Mouse (Mus musculus): Measurements from ENCODE around the gene Panx2. TPM values are rescaled to one million over a fixed set of nuclear protein-coding genes. Genes with fewer than 3 reads are reported as not detected.

Gene Panx2
- polyA plus RNA-seq, 1 experiment from 2014 or later: 0.28 TPM

DNA sequence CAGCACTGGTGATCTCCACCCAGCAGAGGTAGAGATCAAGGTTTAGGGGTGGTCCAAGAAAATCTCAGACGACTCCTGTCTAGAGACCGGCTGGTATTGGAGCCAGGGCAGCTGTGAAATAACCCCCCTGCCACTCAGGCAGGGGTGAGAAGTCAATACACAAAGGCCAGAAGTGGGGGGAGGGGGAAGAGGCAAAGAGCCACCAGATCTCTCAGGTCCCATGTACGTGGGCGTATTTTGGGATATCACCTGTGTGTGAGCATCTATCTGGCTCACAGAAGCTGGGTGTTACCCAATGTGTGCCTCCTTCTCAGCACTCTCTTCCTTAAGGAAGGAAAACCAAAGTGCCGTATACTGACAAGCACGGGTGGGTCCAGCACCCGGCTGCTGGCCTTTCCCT lies 3.5 kb downstream of the Panx2 start:
- Histone ChIP-seq H3K9me3 (replicated peaks) (no peaks in the 10 kb centered on the region), H3K36me3 (no peaks in the 10 kb centered on the region), H3K27ac (replicated peaks) (no peak overlapping the region), H3K4me1 (peaks cover 24% of the 10 kb centered on the region), H3K4me3 (no peak overlapping the region), H3K27me3 (ENCODE audit: low read depth, poor library complexity, severe bottlenecking) (peaks cover 96% of the 10 kb centered on the region)
- no peak for DNase-seq (ENCODE audit: low spot score)
- WGBS: 86% methylated on average over 7 of the region's 7 CpGs

GRCm38 (mm10) chr15:89063536-89063935 lies 4.0 kb downstream of the Panx2 start:
- WGBS: 74% methylated on average over 6 of the region's 6 CpGs

DNA sequence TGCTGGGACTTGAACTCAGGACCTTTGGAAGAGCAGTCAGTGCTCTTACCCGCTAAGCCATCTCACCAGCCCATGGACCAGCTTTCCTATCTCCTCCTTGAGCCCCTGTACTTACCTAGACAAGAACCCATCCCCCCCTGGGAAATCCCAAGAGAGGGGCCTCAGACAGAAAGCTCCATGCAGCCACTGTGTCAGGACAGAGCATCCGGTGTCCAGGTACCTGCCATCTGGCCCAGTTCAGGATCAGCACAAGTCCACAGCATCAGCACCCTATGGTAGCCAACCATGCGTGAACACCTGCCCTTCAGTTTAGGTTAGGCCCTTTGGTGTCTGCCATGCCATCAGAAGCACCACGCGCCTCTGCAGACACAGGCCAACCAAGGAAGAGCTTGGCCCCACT lies 5.4 kb downstream of the Panx2 start:
- H3K36me3 ChIP-seq: no peaks in the 10 kb centered on the region
- DNase-seq (ENCODE audit: low spot score): no peak
- H3K27me3 ChIP-seq (ENCODE audit: low read depth, poor library complexity, severe bottlenecking): peaks cover 98% of the 10 kb centered on the region
- no peaks in the 10 kb centered on the region for H3K9me3 ChIP-seq (replicated peaks)
- no peak overlapping the region for H3K27ac ChIP-seq (replicated peaks)
- no peak overlapping the region for H3K4me3 ChIP-seq
- WGBS: 90% methylated on average over 5 of the region's 5 CpGs
- peaks cover 16% of the 10 kb centered on the region for H3K4me1 ChIP-seq

More at GRCm38 (mm10) chr15:89063536-89063935, 4.0 kb downstream of the Panx2 start:
- no peak for DNase-seq (ENCODE audit: low spot score)
- Histone ChIP-seq H3K9me3 (replicated peaks) (no peaks in the 10 kb centered on the region), H3K27ac (replicated peaks) (no peak overlapping the region), H3K4me1 (peaks cover 25% of the 10 kb centered on the region), H3K36me3 (no peaks in the 10 kb centered on the region), H3K4me3 (no peak overlapping the region), H3K27me3 (ENCODE audit: low read depth, poor library complexity, severe bottlenecking) (peaks cover 96% of the 10 kb centered on the region)

DNA sequence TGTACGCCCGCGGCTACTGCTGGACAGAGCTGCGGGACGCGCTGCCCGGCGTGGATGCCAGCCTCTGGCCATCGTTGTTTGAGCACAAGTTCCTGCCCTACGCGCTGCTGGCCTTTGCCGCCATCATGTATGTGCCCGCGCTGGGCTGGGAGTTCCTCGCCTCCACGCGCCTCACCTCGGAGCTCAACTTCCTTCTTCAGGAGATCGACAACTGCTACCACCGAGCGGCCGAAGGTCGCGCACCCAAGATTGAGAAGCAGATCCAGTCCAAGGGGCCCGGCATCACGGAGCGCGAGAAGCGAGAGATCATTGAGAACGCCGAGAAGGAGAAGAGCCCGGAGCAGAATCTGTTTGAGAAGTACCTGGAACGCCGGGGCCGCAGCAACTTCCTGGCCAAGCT lies 8.1 kb downstream of the Panx2 start:
- no peaks in the 10 kb centered on the region for H3K9me3 ChIP-seq (replicated peaks)
- WGBS: 37% methylated on average over 35 of the region's 35 CpGs
- DNase-seq (ENCODE audit: low spot score): peak; percentile 25
- no peak overlapping the region for H3K27ac ChIP-seq (replicated peaks)
- H3K4me3 ChIP-seq: peak overlapping the region; percentile 35
- no peaks in the 10 kb centered on the region for H3K36me3 ChIP-seq
- H3K27me3 ChIP-seq (ENCODE audit: low read depth, poor library complexity, severe bottlenecking): peaks cover 82% of the 10 kb centered on the region
- H3K4me1 ChIP-seq: peaks cover 10% of the 10 kb centered on the region

DNA sequence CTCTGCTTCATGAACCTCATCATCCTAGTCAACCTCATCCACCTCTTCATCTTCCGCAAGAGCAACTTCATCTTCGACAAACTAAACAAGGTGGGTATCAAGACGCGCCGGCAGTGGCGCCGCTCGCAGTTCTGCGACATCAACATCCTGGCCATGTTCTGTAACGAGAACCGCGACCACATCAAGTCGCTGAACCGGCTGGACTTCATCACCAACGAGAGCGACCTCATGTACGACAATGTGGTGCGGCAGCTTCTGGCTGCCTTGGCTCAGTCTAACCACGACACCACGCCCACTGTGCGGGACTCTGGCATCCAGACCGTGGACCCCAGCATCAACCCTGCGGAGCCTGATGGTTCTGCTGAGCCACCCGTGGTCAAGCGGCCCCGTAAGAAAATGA lies 8.7 kb downstream of the Panx2 start:
- WGBS: 38% methylated on average over 26 of the region's 26 CpGs
- H3K36me3 ChIP-seq: no peaks in the 10 kb centered on the region
- peaks cover 10% of the 10 kb centered on the region for H3K4me1 ChIP-seq
- H3K9me3 ChIP-seq (replicated peaks): no peaks in the 10 kb centered on the region
- H3K27me3 ChIP-seq (ENCODE audit: low read depth, poor library complexity, severe bottlenecking): peaks cover 76% of the 10 kb centered on the region
- no peak for DNase-seq (ENCODE audit: low spot score)
- no peak overlapping the region for H3K4me3 ChIP-seq
- no peak overlapping the region for H3K27ac ChIP-seq (replicated peaks)

- Histone ChIP-seq H3K4me1 (peaks cover 14% of the 10 kb centered on the region), H3K27me3 (ENCODE audit: low read depth, poor library complexity, severe bottlenecking) (peaks cover 64% of the 10 kb centered on the region), H3K27ac (replicated peaks) (0 out of 2 replicates have a peak overlapping the region, but pooled peaks have one; percentile 38), H3K9me3 (replicated peaks) (no peaks in the 10 kb centered on the region), H3K36me3 (no peaks in the 10 kb centered on the region), H3K4me3 (no peak overlapping the region)
- no peak for DNase-seq (ENCODE audit: low spot score)
- 81% methylated on average over 19 of the region's 19 CpGs for WGBS
Observed at GRCm38 (mm10) chr15:89069336-89069840, 9.9 kb downstream of the Panx2 start.

- H3K36me3 ChIP-seq: no peaks in the 10 kb centered on the region
- peaks cover 26% of the 10 kb centered on the region for H3K4me1 ChIP-seq
- no peaks in the 10 kb centered on the region for H3K9me3 ChIP-seq (replicated peaks)
- 78% methylated on average over 24 of the region's 24 CpGs for WGBS
- H3K27me3 ChIP-seq (ENCODE audit: low read depth, poor library complexity, severe bottlenecking): peaks cover 54% of the 10 kb centered on the region
- no peak overlapping the region for H3K27ac ChIP-seq (replicated peaks)
- no peak for DNase-seq (ENCODE audit: low spot score)
- no peak overlapping the region for H3K4me3 ChIP-seq
Observed at GRCm38 (mm10) chr15:89070606-89071005, 11.1 kb downstream of the Panx2 start.

DNA sequence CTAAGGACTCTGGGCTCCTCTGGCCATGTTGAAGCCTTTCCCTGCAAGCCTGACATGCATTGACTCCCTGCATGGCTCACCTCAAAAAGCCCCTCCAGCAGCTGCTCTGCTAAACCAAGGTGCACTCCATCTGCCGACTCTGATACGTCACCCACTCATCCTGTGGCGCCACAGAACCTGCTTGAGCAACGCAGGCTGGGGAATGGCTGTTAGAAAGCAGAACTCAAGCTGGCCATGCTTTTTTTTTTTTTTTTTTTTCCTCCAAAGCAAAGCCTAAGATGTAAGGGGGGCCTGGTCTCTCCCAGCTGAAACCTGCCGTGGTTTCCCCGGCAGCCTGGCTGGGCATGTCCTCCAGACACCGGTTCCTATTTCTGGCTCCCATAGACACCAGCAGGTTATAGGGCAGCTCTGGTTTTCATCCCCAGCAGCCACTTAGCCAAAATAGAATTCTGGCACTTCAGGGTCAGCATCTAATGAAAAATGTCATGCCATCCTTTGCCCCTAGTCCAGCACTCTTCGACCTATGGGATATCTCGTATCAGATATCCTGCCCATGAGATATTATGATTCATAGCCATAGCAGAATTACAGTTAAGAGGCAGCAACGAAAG lies 14.6 kb downstream of the Panx2 start:
- DNase-seq (ENCODE audit: low spot score): no peak
- H3K4me3 ChIP-seq: peak overlapping the region; percentile 90; the same call in 1 of the 2 replicates
- H3K27me3 ChIP-seq (ENCODE audit: low read depth, poor library complexity, severe bottlenecking): peaks cover 19% of the 10 kb centered on the region
- H3K9me3 ChIP-seq (replicated peaks): no peaks in the 10 kb centered on the region
- 89% methylated on average over 10 of the region's 10 CpGs for WGBS
- H3K4me1 ChIP-seq: peaks cover 45% of the 10 kb centered on the region
- H3K27ac ChIP-seq (replicated peaks): peak overlapping the region; percentile 94; the same call in 1 of the 2 replicates
- H3K36me3 ChIP-seq: no peaks in the 10 kb centered on the region

GRCm38 (mm10) chr15:89074613-89075477 lies 15.3 kb downstream of the Panx2 start, which contains the start of gene Trabd:
Gene Trabd, plus strand, starts transcription at chr15:89075124.
- DNase-seq (ENCODE audit: low spot score): no peak
- no peaks in the 10 kb centered on the region for H3K9me3 ChIP-seq (replicated peaks)
- WGBS: 25% methylated on average over 11 of the region's 11 CpGs

GRCm38 (mm10) chr15:89075478-89076147 lies 16.1 kb downstream of the Panx2 start:
- peak; percentile 92 for DNase-seq (ENCODE audit: low spot score)
- 2% methylated on average over 48 of the region's 59 CpGs for WGBS
- Histone ChIP-seq H3K4me1 (peaks cover 45% of the 10 kb centered on the region), H3K36me3 (peaks cover 9% of the 10 kb centered on the region; the same call in 1 of the 2 replicates), H3K27me3 (ENCODE audit: low read depth, poor library complexity, severe bottlenecking) (peaks cover 5% of the 10 kb centered on the region; the same call in 1 of the 2 replicates), H3K27ac (replicated peaks) (peak overlapping the region; percentile 94), H3K4me3 (peak overlapping the region; percentile 90), H3K9me3 (replicated peaks) (no peaks in the 10 kb centered on the region)

More at GRCm38 (mm10) chr15:89074613-89075477, 15.3 kb downstream of the Panx2 start, which contains the start of gene Trabd:
- H3K27me3 ChIP-seq (ENCODE audit: low read depth, poor library complexity, severe bottlenecking): peaks cover 12% of the 10 kb centered on the region
- H3K27ac ChIP-seq (replicated peaks): peak within 1 kb of the TSS; percentile 94
- H3K4me1 ChIP-seq: peaks cover 45% of the 10 kb centered on the region
- H3K36me3 ChIP-seq: 0 out of 2 replicates have a peak, but pooled peaks cover 6% of the 10 kb centered on the region
- peak within 1 kb of the TSS; percentile 90 for H3K4me3 ChIP-seq

DNA sequence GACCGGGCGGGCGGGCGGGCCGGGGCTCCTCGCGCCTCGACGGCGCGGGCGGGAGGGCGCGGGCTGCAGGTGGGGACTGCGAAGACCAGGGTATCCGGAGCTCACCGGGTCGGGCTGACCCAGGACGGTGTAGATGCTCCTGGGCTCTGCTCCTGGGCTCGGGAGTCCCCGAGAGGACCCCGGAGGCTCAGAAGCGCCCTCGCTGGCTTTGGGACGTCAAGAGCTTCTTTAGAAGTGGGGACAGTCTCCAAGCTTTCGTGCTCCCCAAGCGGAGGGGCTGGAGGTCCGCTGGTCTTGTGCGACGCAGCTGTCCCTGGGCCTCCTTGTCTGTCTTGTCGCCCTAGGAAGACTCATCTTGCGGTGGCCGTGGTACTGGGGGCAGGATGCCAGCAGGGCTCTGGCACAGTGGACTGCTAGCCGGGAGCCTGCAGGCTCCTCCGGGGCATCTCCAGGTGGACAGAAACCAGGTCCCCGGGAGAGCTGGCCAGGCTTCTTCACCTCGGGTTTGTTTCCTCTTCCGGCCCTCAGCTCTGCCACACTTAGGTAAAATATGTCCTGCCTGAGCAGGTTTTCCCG lies 16.7 kb downstream of the Panx2 start:
- 2% methylated on average over 39 of the region's 39 CpGs for WGBS
- Histone ChIP-seq H3K4me1 (peaks cover 45% of the 10 kb centered on the region), H3K36me3 (peaks cover 15% of the 10 kb centered on the region), H3K27ac (replicated peaks) (peak overlapping the region; percentile 94), H3K27me3 (ENCODE audit: low read depth, poor library complexity, severe bottlenecking) (no peaks in the 10 kb centered on the region; the same call in 1 of the 2 replicates), H3K4me3 (peak overlapping the region; percentile 90), H3K9me3 (replicated peaks) (no peaks in the 10 kb centered on the region)
- peak; percentile 64 for DNase-seq (ENCODE audit: low spot score)
